Mouse (Mus musculus): ENCODE results near the gene Fmnl2. TPM values are rescaled to one million over a fixed set of nuclear protein-coding genes. Genes with fewer than 3 reads are reported as not detected.
A peak's percentile ranks its signal among the peaks of the same experiment; 100 is the strongest.

The Fmnl2 gene
- polyA plus RNA-seq, 1 experiment from 2014 or later: 3.3 TPM

- H3K9ac ChIP-seq (ENCODE audit: low read length): no peak overlapping the region
- no peaks in the 10 kb centered on the region for H3K27me3 ChIP-seq (ENCODE audit: control insufficient read depth, insufficient read depth, low read length)
- H3K36me3 ChIP-seq (ENCODE audit: control insufficient read depth, insufficient read depth, low read length): 0 out of 2 replicates have a peak, but pooled peaks cover 3% of the 10 kb centered on the region
- 31% methylated on average over 9 of the region's 9 CpGs for WGBS
- ATAC-seq (ENCODE audit: insufficient read depth, low FRiP score): peak; percentile 57; the same call in 1 of the 2 replicates
- H3K4me2 ChIP-seq (ENCODE audit: low read depth, low read length): no peak overlapping the region
- no peak overlapping the region for H3K4me3 ChIP-seq (replicated peaks; ENCODE audit: low read length)
- 0 out of 2 replicates have a peak overlapping the region, but pooled peaks have one; percentile 10 for H3K27ac ChIP-seq (ENCODE audit: low read length)
- H3K4me1 ChIP-seq (ENCODE audit: control insufficient read depth, insufficient read depth, low read length): 0 out of 2 replicates have a peak, but pooled peaks cover 6% of the 10 kb centered on the region
- H3K9me3 ChIP-seq (replicated peaks; ENCODE audit: control insufficient read depth, low read length): no peaks in the 10 kb centered on the region
Observed at GRCm38 (mm10) chr2:53038737-53039136, 181.1 kb downstream of the Fmnl2 start.

- no peak for ATAC-seq (ENCODE audit: insufficient read depth, low FRiP score)
- Histone ChIP-seq H3K9ac (ENCODE audit: low read length) (no peak overlapping the region), H3K4me2 (ENCODE audit: low read depth, low read length) (no peak overlapping the region), H3K9me3 (replicated peaks; ENCODE audit: control insufficient read depth, low read length) (no peaks in the 10 kb centered on the region), H3K27ac (ENCODE audit: low read length) (no peak overlapping the region), H3K4me3 (replicated peaks; ENCODE audit: low read length) (no peak overlapping the region), H3K36me3 (ENCODE audit: control insufficient read depth, insufficient read depth, low read length) (0 out of 2 replicates have a peak, but pooled peaks cover 3% of the 10 kb centered on the region), H3K27me3 (ENCODE audit: control insufficient read depth, insufficient read depth, low read length) (no peaks in the 10 kb centered on the region), H3K4me1 (ENCODE audit: control insufficient read depth, insufficient read depth, low read length) (peaks cover 4% of the 10 kb centered on the region; the same call in 1 of the 2 replicates)
- 62% methylated on average over 6 of the region's 6 CpGs for WGBS
Observed at GRCm38 (mm10) chr2:53047031-53047430, 189.4 kb downstream of the Fmnl2 start.

GRCm38 (mm10) chr2:53047749-53048387 lies 190.2 kb downstream of the Fmnl2 start:
- Histone ChIP-seq H3K4me2 (ENCODE audit: low read depth, low read length) (no peak overlapping the region), H3K27ac (ENCODE audit: low read length) (no peak overlapping the region), H3K27me3 (ENCODE audit: control insufficient read depth, insufficient read depth, low read length) (no peaks in the 10 kb centered on the region), H3K36me3 (ENCODE audit: control insufficient read depth, insufficient read depth, low read length) (no peaks in the 10 kb centered on the region), H3K4me3 (replicated peaks; ENCODE audit: low read length) (no peak overlapping the region), H3K9ac (ENCODE audit: low read length) (no peak overlapping the region), H3K9me3 (replicated peaks; ENCODE audit: control insufficient read depth, low read length) (no peaks in the 10 kb centered on the region), H3K4me1 (ENCODE audit: control insufficient read depth, insufficient read depth, low read length) (peaks cover 4% of the 10 kb centered on the region; the same call in 1 of the 2 replicates)
- WGBS: 80% methylated on average over 1 of the region's 1 CpGs
- no peak for ATAC-seq (ENCODE audit: insufficient read depth, low FRiP score)

GRCm38 (mm10) chr2:53050376-53050775 lies 192.7 kb downstream of the Fmnl2 start:
- H3K27me3 ChIP-seq (ENCODE audit: control insufficient read depth, insufficient read depth, low read length): no peaks in the 10 kb centered on the region
- H3K4me3 ChIP-seq (replicated peaks; ENCODE audit: low read length): no peak overlapping the region
- peaks cover 7% of the 10 kb centered on the region; the same call in 1 of the 2 replicates for H3K4me1 ChIP-seq (ENCODE audit: control insufficient read depth, insufficient read depth, low read length)
- H3K4me2 ChIP-seq (ENCODE audit: low read depth, low read length): no peak overlapping the region
- 88% methylated on average over 6 of the region's 6 CpGs for WGBS
- ATAC-seq (ENCODE audit: insufficient read depth, low FRiP score): no peak
- H3K9ac ChIP-seq (ENCODE audit: low read length): no peak overlapping the region
- no peak overlapping the region for H3K27ac ChIP-seq (ENCODE audit: low read length)
- no peaks in the 10 kb centered on the region for H3K9me3 ChIP-seq (replicated peaks; ENCODE audit: control insufficient read depth, low read length)
- H3K36me3 ChIP-seq (ENCODE audit: control insufficient read depth, insufficient read depth, low read length): no peaks in the 10 kb centered on the region

- H3K27ac ChIP-seq (ENCODE audit: low read length): no peak overlapping the region
- no peak overlapping the region for H3K4me3 ChIP-seq (replicated peaks; ENCODE audit: low read length)
- no peaks in the 10 kb centered on the region for H3K36me3 ChIP-seq (ENCODE audit: control insufficient read depth, insufficient read depth, low read length)
- H3K9me3 ChIP-seq (replicated peaks; ENCODE audit: control insufficient read depth, low read length): no peaks in the 10 kb centered on the region
- no peak for ATAC-seq (ENCODE audit: insufficient read depth, low FRiP score)
- no peaks in the 10 kb centered on the region for H3K27me3 ChIP-seq (ENCODE audit: control insufficient read depth, insufficient read depth, low read length)
- WGBS: 77% methylated on average over 8 of the region's 8 CpGs
- H3K9ac ChIP-seq (ENCODE audit: low read length): no peak overlapping the region
- no peak overlapping the region for H3K4me2 ChIP-seq (ENCODE audit: low read depth, low read length)
- peaks cover 7% of the 10 kb centered on the region; the same call in 1 of the 2 replicates for H3K4me1 ChIP-seq (ENCODE audit: control insufficient read depth, insufficient read depth, low read length)
Observed at GRCm38 (mm10) chr2:53051502-53051901, 193.8 kb downstream of the Fmnl2 start.

GRCm38 (mm10) chr2:53053714-53054113 lies 196.1 kb downstream of the Fmnl2 start:
- WGBS: 36% methylated on average over 7 of the region's 7 CpGs
- H3K27ac ChIP-seq (ENCODE audit: low read length): peak overlapping the region; percentile 50; the same call in 1 of the 2 replicates
- no peaks in the 10 kb centered on the region for H3K27me3 ChIP-seq (ENCODE audit: control insufficient read depth, insufficient read depth, low read length)

GRCm38 (mm10) chr2:53056556-53056955 lies 198.9 kb downstream of the Fmnl2 start:
- H3K9me3 ChIP-seq (replicated peaks; ENCODE audit: control insufficient read depth, low read length): no peaks in the 10 kb centered on the region

More at GRCm38 (mm10) chr2:53053714-53054113, 196.1 kb downstream of the Fmnl2 start:
- no peaks in the 10 kb centered on the region for H3K36me3 ChIP-seq (ENCODE audit: control insufficient read depth, insufficient read depth, low read length)
- H3K4me1 ChIP-seq (ENCODE audit: control insufficient read depth, insufficient read depth, low read length): 0 out of 2 replicates have a peak, but pooled peaks cover 3% of the 10 kb centered on the region
- no peak overlapping the region for H3K4me3 ChIP-seq (replicated peaks; ENCODE audit: low read length)
- no peak overlapping the region for H3K4me2 ChIP-seq (ENCODE audit: low read depth, low read length)
- H3K9ac ChIP-seq (ENCODE audit: low read length): no peak overlapping the region
- peak; percentile 69; the same call in 1 of the 2 replicates for ATAC-seq (ENCODE audit: insufficient read depth, low FRiP score)
- H3K9me3 ChIP-seq (replicated peaks; ENCODE audit: control insufficient read depth, low read length): no peaks in the 10 kb centered on the region

GRCm38 (mm10) chr2:53057291-53057690 lies 199.6 kb downstream of the Fmnl2 start:
- no peaks in the 10 kb centered on the region for H3K9me3 ChIP-seq (replicated peaks; ENCODE audit: control insufficient read depth, low read length)
- no peak; the same call in 1 of the 2 replicates for ATAC-seq (ENCODE audit: insufficient read depth, low FRiP score)
- H3K27ac ChIP-seq (ENCODE audit: low read length): no peak overlapping the region
- 0 out of 2 replicates have a peak, but pooled peaks cover 3% of the 10 kb centered on the region for H3K4me1 ChIP-seq (ENCODE audit: control insufficient read depth, insufficient read depth, low read length)
- H3K9ac ChIP-seq (ENCODE audit: low read length): no peak overlapping the region
- H3K4me2 ChIP-seq (ENCODE audit: low read depth, low read length): no peak overlapping the region
- 58% methylated on average over 2 of the region's 2 CpGs for WGBS
- no peak overlapping the region for H3K4me3 ChIP-seq (replicated peaks; ENCODE audit: low read length)
- no peaks in the 10 kb centered on the region for H3K36me3 ChIP-seq (ENCODE audit: control insufficient read depth, insufficient read depth, low read length)
- H3K27me3 ChIP-seq (ENCODE audit: control insufficient read depth, insufficient read depth, low read length): no peaks in the 10 kb centered on the region

More at GRCm38 (mm10) chr2:53056556-53056955, 198.9 kb downstream of the Fmnl2 start:
- no peak overlapping the region for H3K27ac ChIP-seq (ENCODE audit: low read length)
- H3K4me3 ChIP-seq (replicated peaks; ENCODE audit: low read length): no peak overlapping the region
- 86% methylated on average over 6 of the region's 6 CpGs for WGBS
- H3K27me3 ChIP-seq (ENCODE audit: control insufficient read depth, insufficient read depth, low read length): no peaks in the 10 kb centered on the region
- no peaks in the 10 kb centered on the region for H3K36me3 ChIP-seq (ENCODE audit: control insufficient read depth, insufficient read depth, low read length)
- H3K4me1 ChIP-seq (ENCODE audit: control insufficient read depth, insufficient read depth, low read length): 0 out of 2 replicates have a peak, but pooled peaks cover 3% of the 10 kb centered on the region
- H3K4me2 ChIP-seq (ENCODE audit: low read depth, low read length): no peak overlapping the region
- ATAC-seq (ENCODE audit: insufficient read depth, low FRiP score): no peak
- no peak overlapping the region for H3K9ac ChIP-seq (ENCODE audit: low read length)

- no peaks in the 10 kb centered on the region for H3K27me3 ChIP-seq (ENCODE audit: control insufficient read depth, insufficient read depth, low read length)
- H3K36me3 ChIP-seq (ENCODE audit: control insufficient read depth, insufficient read depth, low read length): no peaks in the 10 kb centered on the region
- no peak overlapping the region for H3K4me3 ChIP-seq (replicated peaks; ENCODE audit: low read length)
- H3K9me3 ChIP-seq (replicated peaks; ENCODE audit: control insufficient read depth, low read length): no peaks in the 10 kb centered on the region
- no peaks in the 10 kb centered on the region for H3K4me1 ChIP-seq (ENCODE audit: control insufficient read depth, insufficient read depth, low read length)
- H3K4me2 ChIP-seq (ENCODE audit: low read depth, low read length): no peak overlapping the region
- H3K9ac ChIP-seq (ENCODE audit: low read length): no peak overlapping the region
- H3K27ac ChIP-seq (ENCODE audit: low read length): no peak overlapping the region
- 84% methylated on average over 9 of the region's 9 CpGs for WGBS
- no peak for ATAC-seq (ENCODE audit: insufficient read depth, low FRiP score)
Observed at GRCm38 (mm10) chr2:53061363-53062000, 203.8 kb downstream of the Fmnl2 start.
